Mouse (Mus musculus): Measurements from ENCODE around the gene Tbc1d22b. TPM values are rescaled to one million over a fixed set of nuclear protein-coding genes. Genes with fewer than 3 reads are reported as not detected.
A peak's percentile ranks its signal among the peaks of the same experiment; 100 is the strongest.

The Tbc1d22b gene
- 10.3 and 10.7 TPM in 2 replicates for polyA plus RNA-seq (2015; fragmentation: Nextera tagmentation; extraction: Ambion mirVana)

DNA sequence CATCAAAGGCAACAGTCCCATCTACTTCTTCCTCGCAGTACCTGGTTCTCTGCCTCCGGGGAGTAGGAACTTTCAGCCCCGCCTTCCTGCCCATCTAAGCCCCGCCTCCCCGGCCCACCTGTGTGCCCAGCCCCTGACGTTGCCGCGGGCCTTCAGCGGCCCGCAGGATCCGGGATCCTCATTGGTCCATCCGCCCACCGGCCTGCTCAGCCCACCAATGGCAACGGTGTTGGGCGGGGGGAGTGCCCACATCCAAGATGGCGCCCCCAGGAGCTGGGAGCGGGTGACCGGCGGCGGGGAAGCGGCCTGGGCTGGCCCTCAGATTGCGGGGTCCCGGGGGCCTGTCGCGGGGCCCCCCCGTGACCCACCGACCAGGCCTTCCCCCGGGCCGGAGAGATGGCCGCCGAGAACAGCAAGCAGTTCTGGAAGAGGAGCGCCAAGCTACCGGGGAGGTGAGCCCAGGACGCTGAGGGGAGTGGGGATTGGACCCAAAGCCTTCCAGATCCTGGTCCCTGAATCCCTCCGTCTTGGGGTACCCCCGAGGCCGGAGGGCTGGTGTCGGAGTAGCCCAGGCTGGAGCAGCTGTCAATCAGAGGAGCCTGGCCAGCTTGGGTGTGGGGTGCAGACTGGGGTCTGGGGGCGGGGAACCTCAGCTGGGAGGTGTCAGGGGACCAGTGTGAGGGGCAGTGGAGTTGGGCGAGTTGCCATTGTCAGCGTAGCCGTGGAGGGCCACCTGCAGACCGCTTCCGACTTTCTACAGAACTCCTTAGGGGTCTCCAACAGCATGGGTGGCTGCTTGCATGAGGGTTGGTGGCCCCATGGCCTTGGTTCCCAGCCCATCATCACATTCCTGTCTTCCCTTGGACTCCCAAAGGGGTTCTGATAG, at the start of gene Tbc1d22b, which contains the start of gene Gm17657:
Tbc1d22b (plus strand) TSS at position 243 of the 886 bp plus-strand sequence.
Gm17657 (minus strand) TSS at position 96 of the 886 bp plus-strand sequence.
- Histone ChIP-seq H3K4me2 (peak within 1 kb of the TSS; percentile 98), H3K27ac (replicated peaks) (peak within 1 kb of the TSS; percentile 29)
- ATAC-seq (ENCODE audit: extremely low read depth, insufficient number of reproducible peaks, low FRiP score, low TSS enrichment): peak; percentile 99

DNA sequence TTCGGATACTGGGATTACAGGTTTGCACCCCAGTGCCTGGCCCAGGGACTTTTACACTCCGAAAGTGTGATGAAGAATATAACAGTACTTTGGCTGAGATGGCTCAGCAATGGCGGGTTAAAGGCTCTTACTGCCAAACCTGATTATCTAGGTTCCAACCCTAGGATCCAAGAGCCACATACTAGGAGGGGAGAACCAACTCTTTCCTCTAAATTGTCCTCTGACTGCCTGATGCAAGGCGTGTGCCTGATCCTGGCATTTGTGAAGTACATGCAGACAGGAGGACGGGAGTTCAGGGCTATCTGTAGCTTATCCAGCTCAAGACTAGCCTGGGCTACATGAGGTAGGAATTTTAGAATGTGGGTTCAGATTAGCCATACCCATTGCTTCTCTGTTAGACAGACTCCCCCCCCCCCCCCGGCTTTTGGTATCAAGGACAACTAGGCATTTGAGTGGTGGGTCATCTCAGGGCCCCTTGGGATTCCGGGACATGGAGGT, 49.3 kb upstream of the Tbc1d22b start:
- Histone ChIP-seq H3K36me3 (no peaks in the 10 kb centered on the region; the same call in none of the 2 replicates), H3K27me3 (replicated peaks) (no peaks in the 10 kb centered on the region), H3K9ac (no peak overlapping the region), H3K9me3 (peaks cover 5% of the 10 kb centered on the region), H3K4me3 (peak overlapping the region; percentile 4; the same call in 1 of the 2 replicates), H3K27ac (replicated peaks) (no peak overlapping the region; the same call in 1 of the 2 replicates), H3K4me2 (peak overlapping the region; percentile 24), H3K4me1 (peaks cover 22% of the 10 kb centered on the region)
- ATAC-seq (ENCODE audit: extremely low read depth, insufficient number of reproducible peaks, low FRiP score, low TSS enrichment): no peak
- WGBS: 60% methylated on average over 7 of the region's 7 CpGs

More for the DNA sequence above, at the start of gene Tbc1d22b, which contains the start of gene Gm17657:
- Histone ChIP-seq H3K4me1 (peaks cover 29% of the 10 kb centered on the region), H3K9me3 (no peaks in the 10 kb centered on the region), H3K36me3 (no peaks in the 10 kb centered on the region), H3K4me3 (peak within 1 kb of the TSS; percentile 79), H3K27me3 (replicated peaks) (no peaks in the 10 kb centered on the region), H3K9ac (peak within 1 kb of the TSS; percentile 95)
- WGBS: under 1% methylated on average over 44 of the region's 44 CpGs

DNA sequence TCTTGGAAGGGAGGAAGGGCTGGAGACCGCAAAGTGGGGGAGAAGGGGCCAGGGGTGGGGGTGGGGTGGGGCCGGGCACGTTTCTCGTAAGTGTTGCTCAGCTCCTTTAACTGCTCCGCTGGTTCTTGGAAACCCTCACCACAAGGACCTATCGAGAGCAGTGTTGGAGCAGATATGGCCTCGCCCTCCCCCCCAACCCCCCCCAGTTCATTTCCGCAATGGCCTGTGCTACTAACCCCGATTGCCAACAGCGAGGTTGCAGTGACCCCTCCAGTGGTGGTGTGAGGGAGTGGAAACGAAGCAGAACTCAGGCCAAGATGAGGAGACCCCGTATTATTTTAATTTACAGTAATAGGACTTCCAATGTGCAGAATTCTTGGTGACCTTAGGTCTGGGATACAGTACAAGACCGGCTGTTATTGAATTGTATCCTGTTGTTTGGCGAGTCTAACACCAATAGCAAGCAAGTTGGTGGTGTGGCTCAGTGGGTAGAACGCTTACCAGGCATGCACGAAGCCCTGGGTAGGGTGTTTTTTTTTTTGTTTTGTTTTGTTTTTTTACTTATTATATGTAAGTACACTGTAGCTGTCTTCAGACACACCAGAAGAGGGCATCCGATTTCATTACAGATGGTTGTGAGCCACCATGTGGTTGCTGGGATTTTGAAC, 48.6 kb upstream of the Tbc1d22b start:
- Histone ChIP-seq H3K9ac (no peak overlapping the region), H3K27me3 (replicated peaks) (no peaks in the 10 kb centered on the region), H3K4me2 (peak overlapping the region; percentile 24), H3K4me1 (peaks cover 22% of the 10 kb centered on the region), H3K36me3 (no peaks in the 10 kb centered on the region; the same call in none of the 2 replicates), H3K27ac (replicated peaks) (no peak overlapping the region), H3K9me3 (peaks cover 5% of the 10 kb centered on the region), H3K4me3 (no peak overlapping the region)
- ATAC-seq (ENCODE audit: extremely low read depth, insufficient number of reproducible peaks, low FRiP score, low TSS enrichment): 0 out of 2 replicates have a peak, but pooled peaks have one; percentile 19
- WGBS: 68% methylated on average over 17 of the region's 17 CpGs

DNA sequence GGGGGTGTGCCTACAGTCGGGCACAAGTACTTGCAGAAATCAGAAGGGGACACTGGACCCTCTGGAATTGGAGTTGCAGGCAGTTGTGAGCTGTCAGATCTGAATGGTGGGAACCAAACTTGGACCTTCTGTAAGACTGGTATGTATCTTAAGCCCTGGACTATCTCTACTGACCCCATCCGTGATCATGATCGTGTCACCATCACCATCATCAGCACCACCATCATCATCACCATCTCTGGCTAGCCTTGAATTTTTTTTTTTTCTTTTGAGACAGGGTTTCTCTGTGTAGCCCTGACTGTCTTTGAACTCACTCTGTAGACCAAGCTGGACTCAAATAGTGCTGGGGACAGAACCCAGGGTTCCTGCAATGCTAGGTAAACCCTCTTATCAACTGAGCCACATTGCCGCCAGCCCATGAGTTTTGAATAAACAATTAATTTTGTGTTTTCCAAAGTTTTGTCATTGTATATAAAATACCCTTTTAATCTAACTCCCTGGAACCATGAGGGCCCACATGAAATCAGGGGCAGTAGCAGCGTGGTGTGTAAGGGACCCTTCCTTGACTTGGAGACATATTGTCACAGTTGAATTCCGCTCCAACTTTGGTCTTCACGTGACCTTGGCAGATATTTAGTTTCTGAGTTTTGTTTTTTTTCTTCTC, 47.4 kb upstream of the Tbc1d22b start:
- Histone ChIP-seq H3K27ac (replicated peaks) (peak overlapping the region; percentile 6; the same call in 1 of the 2 replicates), H3K4me3 (peak overlapping the region; percentile 31; the same call in 1 of the 2 replicates), H3K27me3 (replicated peaks) (no peaks in the 10 kb centered on the region), H3K9ac (peak overlapping the region; percentile 58; the same call in 1 of the 2 replicates), H3K36me3 (no peaks in the 10 kb centered on the region), H3K4me2 (peak overlapping the region; percentile 66), H3K9me3 (peaks cover 5% of the 10 kb centered on the region), H3K4me1 (peaks cover 22% of the 10 kb centered on the region)
- 67% methylated on average over 7 of the region's 7 CpGs for WGBS
- ATAC-seq (ENCODE audit: extremely low read depth, insufficient number of reproducible peaks, low FRiP score, low TSS enrichment): no peak

DNA sequence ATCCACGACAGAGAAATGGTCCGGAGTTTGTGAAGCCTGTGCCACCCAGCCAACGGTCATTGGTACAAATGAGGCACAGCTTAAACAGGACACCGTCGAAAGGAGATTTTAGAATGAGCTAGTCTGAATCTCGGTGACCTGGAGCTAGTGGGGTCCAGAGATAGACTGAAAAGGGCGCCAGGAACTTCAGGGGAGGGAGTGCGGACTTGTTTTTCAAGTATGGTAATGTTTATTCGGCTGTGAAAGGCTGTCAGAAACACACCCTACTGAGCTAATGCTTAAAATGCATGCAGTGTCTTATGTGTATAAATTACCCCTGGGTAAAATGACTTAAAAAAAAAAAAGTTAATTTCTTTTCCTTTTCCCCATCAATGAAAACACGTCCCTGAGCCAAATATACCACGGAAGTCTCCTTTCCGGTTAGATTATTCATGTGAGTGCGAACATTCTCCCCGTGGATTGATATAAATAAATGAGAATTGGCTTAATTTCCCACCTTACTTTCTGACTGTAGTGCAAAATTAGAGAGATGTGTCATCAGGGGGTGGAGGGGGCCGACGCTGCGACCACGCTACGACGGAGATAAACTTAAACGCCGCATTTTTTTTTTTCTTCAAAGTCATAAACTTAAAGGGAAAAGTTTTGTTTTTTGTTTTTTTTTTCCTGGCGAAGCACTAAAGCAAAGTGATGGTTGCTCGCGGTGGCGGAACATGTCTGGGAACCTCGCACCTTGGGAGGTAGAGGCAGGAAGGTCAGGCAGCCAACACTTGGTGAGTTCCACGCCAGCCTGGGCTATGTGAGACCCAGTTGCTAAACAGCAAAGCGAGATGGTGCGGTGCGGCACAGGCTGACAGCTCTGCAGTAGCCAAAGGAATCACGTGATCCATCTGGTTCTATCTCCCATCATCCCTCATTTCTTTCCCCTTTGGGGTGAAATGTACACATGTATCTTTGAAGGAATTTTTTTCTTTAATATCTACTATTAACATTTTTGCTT, 46.6 kb upstream of the Tbc1d22b start:
- Histone ChIP-seq H3K27ac (replicated peaks) (peak overlapping the region; percentile 6; the same call in 1 of the 2 replicates), H3K9ac (peak overlapping the region; percentile 58)

DNA sequence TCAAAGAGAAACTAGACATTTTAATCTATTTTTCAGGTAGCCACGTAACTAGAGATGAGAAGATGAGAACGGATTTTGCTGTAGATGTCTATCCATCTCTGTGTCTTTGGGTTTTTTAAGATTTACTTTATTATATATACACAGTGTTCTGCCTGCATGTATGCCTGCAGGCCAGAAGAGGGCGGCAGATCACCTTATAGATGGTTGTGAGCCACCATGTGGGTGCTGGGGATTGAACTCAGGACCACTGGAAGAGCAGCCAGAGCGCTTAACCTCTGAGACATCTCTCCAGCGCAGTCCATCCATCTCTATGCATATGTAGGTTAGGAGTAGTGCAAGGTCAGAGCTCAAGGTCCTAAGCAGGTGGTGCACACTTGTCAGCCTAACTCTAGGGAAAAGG, 45.9 kb upstream of the Tbc1d22b start:
- no peaks in the 10 kb centered on the region for H3K27me3 ChIP-seq (replicated peaks)
- no peak overlapping the region for H3K27ac ChIP-seq (replicated peaks)
- ATAC-seq (ENCODE audit: extremely low read depth, insufficient number of reproducible peaks, low FRiP score, low TSS enrichment): no peak
- no peak overlapping the region for H3K9ac ChIP-seq
- H3K4me2 ChIP-seq: peak overlapping the region; percentile 66
- WGBS: 72% methylated on average over 5 of the region's 5 CpGs
- H3K9me3 ChIP-seq: peaks cover 5% of the 10 kb centered on the region
- H3K36me3 ChIP-seq: no peaks in the 10 kb centered on the region
- H3K4me1 ChIP-seq: peaks cover 14% of the 10 kb centered on the region
- no peak overlapping the region for H3K4me3 ChIP-seq

More for the DNA sequence above, 46.6 kb upstream of the Tbc1d22b start:
- no peaks in the 10 kb centered on the region for H3K27me3 ChIP-seq (replicated peaks)
- H3K4me1 ChIP-seq: peaks cover 19% of the 10 kb centered on the region
- H3K36me3 ChIP-seq: no peaks in the 10 kb centered on the region
- H3K4me2 ChIP-seq: peak overlapping the region; percentile 66
- H3K9me3 ChIP-seq: peaks cover 5% of the 10 kb centered on the region
- peak overlapping the region; percentile 31 for H3K4me3 ChIP-seq
- WGBS: 11% methylated on average over 32 of the region's 32 CpGs
- no peak for ATAC-seq (ENCODE audit: extremely low read depth, insufficient number of reproducible peaks, low FRiP score, low TSS enrichment)

DNA sequence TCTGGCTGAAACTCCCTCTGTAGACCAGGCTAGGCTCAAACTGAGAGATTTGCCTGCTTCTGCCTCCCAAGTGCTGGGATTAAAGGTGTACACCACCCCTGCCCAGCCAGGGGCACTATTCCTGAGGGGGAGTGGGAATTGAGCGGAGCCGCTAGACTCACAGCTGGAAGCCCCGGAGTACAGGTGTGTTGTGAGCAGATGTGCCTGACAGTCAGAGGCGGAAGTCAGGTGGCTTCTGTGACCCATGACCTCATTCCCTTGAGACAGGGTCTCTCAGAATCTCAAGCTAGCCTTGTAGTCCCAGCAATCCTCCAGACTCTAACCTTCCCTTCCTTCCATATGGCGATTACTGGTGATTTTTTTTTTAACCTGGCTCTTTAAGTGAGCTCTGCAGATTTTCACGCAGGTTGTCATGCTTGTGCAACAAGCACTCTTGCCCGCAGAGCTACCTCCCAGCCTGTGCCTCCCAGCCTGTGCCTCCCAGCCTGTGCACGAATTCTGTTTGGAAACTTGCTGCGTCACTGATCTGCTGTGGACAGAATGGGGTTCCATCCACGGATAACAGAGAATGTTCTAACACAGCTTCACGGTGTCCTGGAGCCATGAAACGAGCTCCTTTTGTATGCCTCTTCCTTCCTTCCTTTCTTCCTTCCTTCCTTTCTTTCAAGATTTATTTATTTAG, 40.5 kb upstream of the Tbc1d22b start:
- Histone ChIP-seq H3K27ac (replicated peaks) (no peak overlapping the region), H3K9me3 (peaks cover under 1% of the 10 kb centered on the region; the same call in 1 of the 2 replicates), H3K9ac (0 out of 2 replicates have a peak overlapping the region, but pooled peaks have one; percentile 16), H3K27me3 (replicated peaks) (no peaks in the 10 kb centered on the region), H3K4me2 (no peak overlapping the region), H3K36me3 (no peaks in the 10 kb centered on the region), H3K4me3 (no peak overlapping the region), H3K4me1 (peaks cover 3% of the 10 kb centered on the region; the same call in 1 of the 2 replicates)
- whole genome bisulfite sequencing: 60% methylated on average over 12 of the region's 12 CpGs
- ATAC-seq (ENCODE audit: extremely low read depth, insufficient number of reproducible peaks, low FRiP score, low TSS enrichment): no peak

DNA sequence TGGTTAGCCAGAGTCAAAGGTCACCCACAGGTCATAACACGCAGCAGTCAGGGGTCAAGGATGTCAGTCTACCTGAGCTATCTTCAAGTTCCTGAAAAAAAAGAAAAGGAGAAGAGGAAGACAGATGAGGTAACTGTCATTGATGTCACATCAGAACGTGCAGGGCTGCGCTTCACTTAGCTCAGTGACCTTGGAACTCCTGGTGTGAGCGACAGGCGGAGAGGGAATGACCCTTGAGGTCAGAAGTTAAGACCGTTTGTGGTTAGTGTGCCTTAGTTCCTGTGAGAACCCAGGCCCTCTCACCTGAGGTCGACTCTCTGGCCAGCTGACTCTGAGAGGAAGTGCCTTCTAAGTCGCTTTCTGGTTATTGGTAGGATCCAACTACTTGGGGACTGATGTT, 38.9 kb upstream of the Tbc1d22b start:
- ATAC-seq (ENCODE audit: extremely low read depth, insufficient number of reproducible peaks, low FRiP score, low TSS enrichment): no peak
- no peak overlapping the region for H3K27ac ChIP-seq (replicated peaks)
- H3K27me3 ChIP-seq (replicated peaks): no peaks in the 10 kb centered on the region
- no peak overlapping the region for H3K4me3 ChIP-seq
- no peak overlapping the region for H3K9ac ChIP-seq
- H3K9me3 ChIP-seq: no peaks in the 10 kb centered on the region
- no peak overlapping the region for H3K4me2 ChIP-seq
- WGBS: 63% methylated on average over 8 of the region's 8 CpGs
- H3K36me3 ChIP-seq: no peaks in the 10 kb centered on the region
- H3K4me1 ChIP-seq: peaks cover 6% of the 10 kb centered on the region; the same call in 1 of the 2 replicates

DNA sequence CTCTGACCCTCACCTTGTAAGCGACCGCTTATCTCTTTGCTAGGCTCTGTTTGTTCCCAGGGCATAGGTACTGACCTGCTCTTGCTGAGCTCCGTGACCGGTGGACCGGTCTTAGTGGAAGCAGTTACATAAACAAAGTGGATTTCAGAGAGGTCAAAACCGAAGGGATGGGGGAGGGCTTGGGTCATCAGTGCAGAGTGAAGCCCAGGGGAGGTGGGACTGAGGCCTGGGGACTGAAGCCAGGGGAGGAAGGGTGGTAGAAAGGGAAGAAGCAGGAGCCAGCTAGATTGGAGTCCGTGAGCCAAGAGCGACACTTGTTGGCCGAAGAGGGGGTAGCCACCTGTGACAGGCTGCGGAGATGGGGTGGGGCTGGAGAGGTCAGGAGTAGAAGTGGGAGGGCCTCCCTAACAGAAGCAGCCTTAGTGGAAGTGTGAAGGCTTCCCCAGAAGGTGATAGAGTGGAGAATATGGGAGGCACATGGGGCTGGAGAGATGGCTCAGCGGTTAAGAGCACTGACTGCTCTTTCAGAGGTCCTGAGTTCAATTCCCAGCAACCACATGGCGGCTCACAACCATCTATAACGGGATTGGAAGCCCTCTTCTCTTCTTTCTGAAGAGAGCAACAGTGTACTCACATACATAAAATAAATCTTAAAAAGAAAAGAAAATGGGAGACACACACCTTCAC, 36.4 kb upstream of the Tbc1d22b start:
- Histone ChIP-seq H3K36me3 (no peaks in the 10 kb centered on the region), H3K4me3 (no peak overlapping the region), H3K4me2 (peak overlapping the region; percentile 7; the same call in 1 of the 2 replicates), H3K9ac (peak overlapping the region; percentile 50; the same call in 1 of the 2 replicates), H3K27ac (replicated peaks) (no peak overlapping the region), H3K27me3 (replicated peaks) (no peaks in the 10 kb centered on the region), H3K4me1 (peaks cover 6% of the 10 kb centered on the region; the same call in 1 of the 2 replicates), H3K9me3 (no peaks in the 10 kb centered on the region)
- WGBS: 28% methylated on average over 13 of the region's 13 CpGs
- ATAC-seq (ENCODE audit: extremely low read depth, insufficient number of reproducible peaks, low FRiP score, low TSS enrichment): 0 out of 2 replicates have a peak, but pooled peaks have one; percentile 17
